Mouse (Mus musculus) urinary bladder, postnatal 10 days (tissue): ENCODE results near the gene Mrfap1.

Source experiments
- DNase-seq: peaks from one replicate; pipeline ENCODE4 v3.0.0; 2022; ENCODE audit warnings: low spot score

Gene Mrfap1

GRCm38 (mm10) chr5:36779512-36779911, 17.1 kb downstream of the Mrfap1 start:
- no peak for DNase-seq

GRCm38 (mm10) chr5:36778901-36779300, 17.7 kb downstream of the Mrfap1 start:
- no peak for DNase-seq

- no peak for DNase-seq
Observed at GRCm38 (mm10) chr5:36777186-36777585, 19.4 kb downstream of the Mrfap1 start.

- DNase-seq, result no peak
Observed at GRCm38 (mm10) chr5:36776021-36776575, 20.5 kb downstream of the Mrfap1 start.

GRCm38 (mm10) chr5:36775317-36775716, 21.3 kb downstream of the Mrfap1 start:
- no peak for DNase-seq

GRCm38 (mm10) chr5:36772586-36772985, 24.0 kb downstream of the Mrfap1 start:
- no peak for DNase-seq

GRCm38 (mm10) chr5:36769603-36770002, 27.0 kb downstream of the Mrfap1 start:
- no peak for DNase-seq

- no peak for DNase-seq
Observed at GRCm38 (mm10) chr5:36766958-36767703, 29.4 kb downstream of the Mrfap1 start.

GRCm38 (mm10) chr5:36759848-36760247, 36.7 kb downstream of the Mrfap1 start:
- DNase-seq, result no peak

GRCm38 (mm10) chr5:36757033-36757432, 39.5 kb downstream of the Mrfap1 start:
- DNase-seq, result no peak

- no peak for DNase-seq
Observed at GRCm38 (mm10) chr5:36750119-36751078, 46.2 kb downstream of the Mrfap1 start.

GRCm38 (mm10) chr5:36748536-36749061, 48.0 kb downstream of the Mrfap1 start, which contains the start of gene Bloc1s4:
Gene Bloc1s4 (minus strand): TSS chr5:36748650.
- DNase-seq, result peak; percentile 69

- DNase-seq, result no peak
Observed at GRCm38 (mm10) chr5:36747794-36748535, 48.6 kb downstream of the Mrfap1 start.

GRCm38 (mm10) chr5:36747071-36747470, 49.5 kb downstream of the Mrfap1 start:
- DNase-seq, result no peak
